Mouse (Mus musculus) midbrain, embryonic 14.5 days (tissue): ENCODE measurements at regions not wholly inside any gene's neighbourhood (a gene's known extent, or its start where the extent isn't known, plus 50 kb on each side); places are given as distances from the start of the nearest gene placed in this dataset.

Experiments
- ATAC-seq: fragments of 200-750 bp; cut with Nextera tagmentation; 2 replicates; pipeline ENCODE4 v1.8.0; 2017; ENCODE audit warnings: moderate number of reproducible peaks, moderate library complexity; ENCODE audit not compliant: low FRiP score, low TSS enrichment
- DNase-seq: peaks from one replicate; pipeline ENCODE4 v3.0.0-alpha.2; 2015
- H3K27ac ChIP-seq: fragments of 300-500 bp; sonication (generic); replicated peaks from 2 replicates; pipeline ENCODE4 v1.5.1; 2014; ENCODE audit warnings: mild to moderate bottlenecking, low read depth, low read length, moderate library complexity
- H3K27me3 ChIP-seq: fragments of 300-500 bp; sonication (generic); 2 replicates; pipeline ENCODE4 v1.6.1; 2014; ENCODE audit warnings: low read length, control low read depth, mixed read lengths; ENCODE audit not compliant: control insufficient read depth, insufficient read depth
- H3K36me3 ChIP-seq: fragments of 300-500 bp; sonication (generic); 2 replicates; pipeline ENCODE4 v1.6.1; 2014; ENCODE audit warnings: low read length, control low read depth; ENCODE audit not compliant: control insufficient read depth, insufficient read depth
- H3K4me1 ChIP-seq: fragments of 300-500 bp; sonication (generic); 2 replicates; pipeline ENCODE4 v1.6.1; 2014; ENCODE audit warnings: mild to moderate bottlenecking, antibody characterized with exemption, low read length, control low read depth; ENCODE audit not compliant: control insufficient read depth, insufficient read depth
- H3K4me2 ChIP-seq: fragments of 300-500 bp; sonication (generic); 2 replicates; pipeline ENCODE4 v1.6.1; 2014; ENCODE audit warnings: mild to moderate bottlenecking, low read length, moderate library complexity
- H3K4me3 ChIP-seq: fragments of 300-500 bp; sonication (generic); replicated peaks from 2 replicates; pipeline ENCODE4 v1.5.1; 2014; ENCODE audit warnings: low read depth, low read length
- H3K9ac ChIP-seq: fragments of 300-500 bp; sonication (generic); replicated peaks from 2 replicates; pipeline ENCODE4 v1.6.1; 2014; ENCODE audit warnings: mild to moderate bottlenecking, low read length, moderate library complexity
- H3K9me3 ChIP-seq: fragments of 300-500 bp; sonication (generic); 2 replicates; pipeline ENCODE4 v1.6.1; 2016; ENCODE audit warnings: low read length, control low read depth, mixed read lengths; ENCODE audit not compliant: control insufficient read depth
- WGBS: fragments of 180-500 bp; shearing (Covaris S2); extraction: QIAGEN DNeasy Blood & Tissue Kit; methylation state at CpG from one replicate; pipeline ENCODE4 v1.1.7; 2014; 5-methylcytosine and 5-hydroxymethylcytosine counted together

- no peak overlapping the region for H3K4me2 ChIP-seq
- peak overlapping the region; percentile 39; the same call in 1 of the 2 replicates for H3K27ac ChIP-seq
- H3K4me3 ChIP-seq: no peak overlapping the region
- H3K9me3 ChIP-seq: no peaks in the 10 kb centered on the region
- DNase-seq: no peak
- no peaks in the 10 kb centered on the region for H3K36me3 ChIP-seq
- H3K27me3 ChIP-seq: peaks cover 4% of the 10 kb centered on the region; the same call in 1 of the 2 replicates
- WGBS: 16% methylated on average over 4 of the region's 4 CpGs
- ATAC-seq: no peak
- peaks cover 16% of the 10 kb centered on the region for H3K4me1 ChIP-seq
- no peak overlapping the region; the same call in 1 of the 2 replicates for H3K9ac ChIP-seq
Measured at GRCm38 (mm10) chr8:92132949-92133348, 224.5 kb upstream of the Irx5 start.

- Histone ChIP-seq H3K4me2 (no peak overlapping the region), H3K4me3 (no peak overlapping the region), H3K36me3 (no peaks in the 10 kb centered on the region), H3K27ac (no peak overlapping the region), H3K9ac (no peak overlapping the region), H3K9me3 (no peaks in the 10 kb centered on the region), H3K4me1 (peaks cover 16% of the 10 kb centered on the region), H3K27me3 (peaks cover 4% of the 10 kb centered on the region; the same call in 1 of the 2 replicates)
- 62% methylated on average over 5 of the region's 5 CpGs for WGBS
- DNase-seq: no peak
- ATAC-seq: no peak
Measured at GRCm38 (mm10) chr8:92132526-92132925, 224.9 kb upstream of the Irx5 start.

GRCm38 (mm10) chr8:92130025-92130557, 227.3 kb upstream of the Irx5 start:
- Histone ChIP-seq H3K4me2 (no peak overlapping the region), H3K4me1 (peaks cover 16% of the 10 kb centered on the region), H3K9me3 (no peaks in the 10 kb centered on the region), H3K36me3 (no peaks in the 10 kb centered on the region), H3K27me3 (peaks cover 4% of the 10 kb centered on the region; the same call in 1 of the 2 replicates), H3K9ac (no peak overlapping the region), H3K27ac (no peak overlapping the region), H3K4me3 (no peak overlapping the region)
- DNase-seq (no peak), ATAC-seq (no peak)
- WGBS: 46% methylated on average over 8 of the region's 8 CpGs

GRCm38 (mm10) chr8:92129241-92130015, 228.0 kb upstream of the Irx5 start:
- no peaks in the 10 kb centered on the region for H3K36me3 ChIP-seq
- no peak for ATAC-seq
- H3K4me3 ChIP-seq: no peak overlapping the region
- WGBS: 65% methylated on average over 6 of the region's 6 CpGs
- H3K4me1 ChIP-seq: peaks cover 12% of the 10 kb centered on the region
- no peak overlapping the region for H3K4me2 ChIP-seq
- no peaks in the 10 kb centered on the region for H3K9me3 ChIP-seq
- DNase-seq: no peak
- peaks cover 4% of the 10 kb centered on the region; the same call in 1 of the 2 replicates for H3K27me3 ChIP-seq
- no peak overlapping the region for H3K9ac ChIP-seq
- H3K27ac ChIP-seq: no peak overlapping the region

GRCm38 (mm10) chr8:92125631-92126030, 231.8 kb upstream of the Irx5 start:
- DNase-seq (no peak), ATAC-seq (no peak)
- Histone ChIP-seq H3K27ac (no peak overlapping the region), H3K9ac (no peak overlapping the region), H3K9me3 (no peaks in the 10 kb centered on the region), H3K4me1 (no peaks in the 10 kb centered on the region), H3K36me3 (no peaks in the 10 kb centered on the region), H3K4me2 (no peak overlapping the region), H3K27me3 (peaks cover 4% of the 10 kb centered on the region; the same call in 1 of the 2 replicates), H3K4me3 (no peak overlapping the region)
- 53% methylated on average over 3 of the region's 3 CpGs for WGBS

- ATAC-seq: no peak
- no peaks in the 10 kb centered on the region for H3K36me3 ChIP-seq
- no peak for DNase-seq
- no peaks in the 10 kb centered on the region for H3K9me3 ChIP-seq
- no peaks in the 10 kb centered on the region for H3K4me1 ChIP-seq
- no peak overlapping the region for H3K4me3 ChIP-seq
- WGBS: 62% methylated on average over 2 of the region's 2 CpGs
- no peak overlapping the region for H3K9ac ChIP-seq
- H3K4me2 ChIP-seq: no peak overlapping the region
- H3K27me3 ChIP-seq: no peaks in the 10 kb centered on the region
- no peak overlapping the region for H3K27ac ChIP-seq
Measured at GRCm38 (mm10) chr8:92121296-92121695, 236.1 kb upstream of the Irx5 start.

- Histone ChIP-seq H3K4me3 (no peak overlapping the region), H3K27ac (no peak overlapping the region), H3K9ac (no peak overlapping the region), H3K4me1 (peaks cover 20% of the 10 kb centered on the region; the same call in 1 of the 2 replicates), H3K36me3 (no peaks in the 10 kb centered on the region), H3K4me2 (no peak overlapping the region), H3K27me3 (no peaks in the 10 kb centered on the region), H3K9me3 (no peaks in the 10 kb centered on the region)
- ATAC-seq (no peak), DNase-seq (peak; percentile 56)
- WGBS: 88% methylated on average over 15 of the region's 15 CpGs
Measured at GRCm38 (mm10) chr8:92115479-92116267, 241.8 kb upstream of the Irx5 start.

- Histone ChIP-seq H3K27ac (no peak overlapping the region), H3K4me1 (peaks cover 20% of the 10 kb centered on the region; the same call in 1 of the 2 replicates), H3K4me3 (no peak overlapping the region), H3K27me3 (no peaks in the 10 kb centered on the region), H3K9me3 (no peaks in the 10 kb centered on the region), H3K9ac (no peak overlapping the region), H3K4me2 (peak overlapping the region; percentile 38), H3K36me3 (no peaks in the 10 kb centered on the region)
- DNase-seq: peak; percentile 46
- no peak for ATAC-seq
- 10% methylated on average over 22 of the region's 22 CpGs for WGBS
Measured at GRCm38 (mm10) chr8:92114311-92115275, 242.8 kb upstream of the Irx5 start.
